Mouse (Mus musculus): ENCODE data around the gene Ssh2. TPM values are rescaled to one million over a fixed set of nuclear protein-coding genes. Genes with fewer than 3 reads are reported as not detected.

Gene Ssh2
- polyA plus RNA-seq, 1 experiment from 2014 or later, result 10.2 TPM

- Histone ChIP-seq H3K4me2 (replicated peaks; ENCODE audit: low read depth, low read length) (no peak overlapping the region), H3K27me3 (ENCODE audit: control insufficient read depth, insufficient read depth, low read length) (no peaks in the 10 kb centered on the region), H3K9ac (ENCODE audit: low read depth, low read length) (no peak overlapping the region), H3K4me3 (ENCODE audit: low read length) (no peak overlapping the region), H3K9me3 (ENCODE audit: control insufficient read depth, low read length) (no peaks in the 10 kb centered on the region), H3K27ac (ENCODE audit: low read depth, low read length) (no peak overlapping the region), H3K4me1 (ENCODE audit: control insufficient read depth, insufficient read depth, low read length) (no peaks in the 10 kb centered on the region), H3K36me3 (ENCODE audit: control insufficient read depth, insufficient read depth, low read length) (no peaks in the 10 kb centered on the region)
- no peak for ATAC-seq (ENCODE audit: low FRiP score, low TSS enrichment)
- 89% methylated on average over 3 of the region's 3 CpGs for WGBS
Measured at GRCm38 (mm10) chr11:77307205-77307604, 91.1 kb downstream of the Ssh2 start.

- H3K36me3 ChIP-seq (ENCODE audit: control insufficient read depth, insufficient read depth, low read length), result no peaks in the 10 kb centered on the region
- no peaks in the 10 kb centered on the region for H3K4me1 ChIP-seq (ENCODE audit: control insufficient read depth, insufficient read depth, low read length)
- H3K27ac ChIP-seq (ENCODE audit: low read depth, low read length), result no peak overlapping the region
- no peaks in the 10 kb centered on the region for H3K9me3 ChIP-seq (ENCODE audit: control insufficient read depth, low read length)
- 0% methylated on average over 1 of the region's 1 CpGs for WGBS
- no peak overlapping the region for H3K4me3 ChIP-seq (ENCODE audit: low read length)
- no peak overlapping the region for H3K9ac ChIP-seq (ENCODE audit: low read depth, low read length)
- no peaks in the 10 kb centered on the region for H3K27me3 ChIP-seq (ENCODE audit: control insufficient read depth, insufficient read depth, low read length)
- no peak for ATAC-seq (ENCODE audit: low FRiP score, low TSS enrichment)
- no peak overlapping the region for H3K4me2 ChIP-seq (replicated peaks; ENCODE audit: low read depth, low read length)
Measured at GRCm38 (mm10) chr11:77308533-77308932, 92.4 kb downstream of the Ssh2 start.

- WGBS, result 52% methylated on average over 3 of the region's 3 CpGs
- no peaks in the 10 kb centered on the region for H3K9me3 ChIP-seq (ENCODE audit: control insufficient read depth, low read length)
Measured at GRCm38 (mm10) chr11:77317721-77318477, 101.8 kb downstream of the Ssh2 start.

GRCm38 (mm10) chr11:77318478-77319118, 102.5 kb downstream of the Ssh2 start:
- H3K4me2 ChIP-seq (replicated peaks; ENCODE audit: low read depth, low read length), result no peak overlapping the region
- H3K4me3 ChIP-seq (ENCODE audit: low read length), result no peak overlapping the region
- no peak for ATAC-seq (ENCODE audit: low FRiP score, low TSS enrichment)
- H3K27ac ChIP-seq (ENCODE audit: low read depth, low read length), result no peak overlapping the region
- no peak overlapping the region for H3K9ac ChIP-seq (ENCODE audit: low read depth, low read length)
- H3K36me3 ChIP-seq (ENCODE audit: control insufficient read depth, insufficient read depth, low read length), result no peaks in the 10 kb centered on the region
- H3K4me1 ChIP-seq (ENCODE audit: control insufficient read depth, insufficient read depth, low read length), result no peaks in the 10 kb centered on the region
- no peaks in the 10 kb centered on the region for H3K27me3 ChIP-seq (ENCODE audit: control insufficient read depth, insufficient read depth, low read length)
- no peaks in the 10 kb centered on the region for H3K9me3 ChIP-seq (ENCODE audit: control insufficient read depth, low read length)

More at GRCm38 (mm10) chr11:77317721-77318477, 101.8 kb downstream of the Ssh2 start:
- Histone ChIP-seq H3K4me3 (ENCODE audit: low read length) (no peak overlapping the region), H3K27me3 (ENCODE audit: control insufficient read depth, insufficient read depth, low read length) (no peaks in the 10 kb centered on the region), H3K36me3 (ENCODE audit: control insufficient read depth, insufficient read depth, low read length) (no peaks in the 10 kb centered on the region), H3K4me1 (ENCODE audit: control insufficient read depth, insufficient read depth, low read length) (no peaks in the 10 kb centered on the region), H3K27ac (ENCODE audit: low read depth, low read length) (no peak overlapping the region), H3K4me2 (replicated peaks; ENCODE audit: low read depth, low read length) (no peak overlapping the region), H3K9ac (ENCODE audit: low read depth, low read length) (no peak overlapping the region)
- ATAC-seq (ENCODE audit: low FRiP score, low TSS enrichment), result no peak

- H3K4me2 ChIP-seq (replicated peaks; ENCODE audit: low read depth, low read length), result no peak overlapping the region
- no peaks in the 10 kb centered on the region for H3K27me3 ChIP-seq (ENCODE audit: control insufficient read depth, insufficient read depth, low read length)
- WGBS, result 16% methylated on average over 1 of the region's 1 CpGs
- no peak for ATAC-seq (ENCODE audit: low FRiP score, low TSS enrichment)
- H3K4me3 ChIP-seq (ENCODE audit: low read length), result no peak overlapping the region
- no peaks in the 10 kb centered on the region for H3K36me3 ChIP-seq (ENCODE audit: control insufficient read depth, insufficient read depth, low read length)
- H3K27ac ChIP-seq (ENCODE audit: low read depth, low read length), result no peak overlapping the region
- no peaks in the 10 kb centered on the region for H3K4me1 ChIP-seq (ENCODE audit: control insufficient read depth, insufficient read depth, low read length)
- H3K9ac ChIP-seq (ENCODE audit: low read depth, low read length), result no peak overlapping the region
- H3K9me3 ChIP-seq (ENCODE audit: control insufficient read depth, low read length), result no peaks in the 10 kb centered on the region
Measured at GRCm38 (mm10) chr11:77321214-77321613, 105.1 kb downstream of the Ssh2 start.

GRCm38 (mm10) chr11:77330529-77330928, 114.4 kb downstream of the Ssh2 start:
- no peak overlapping the region for H3K4me3 ChIP-seq (ENCODE audit: low read length)
- no peaks in the 10 kb centered on the region for H3K4me1 ChIP-seq (ENCODE audit: control insufficient read depth, insufficient read depth, low read length)
- H3K27ac ChIP-seq (ENCODE audit: low read depth, low read length), result no peak overlapping the region
- 82% methylated on average over 2 of the region's 2 CpGs for WGBS
- no peak overlapping the region for H3K4me2 ChIP-seq (replicated peaks; ENCODE audit: low read depth, low read length)
- no peaks in the 10 kb centered on the region; the same call in 1 of the 2 replicates for H3K36me3 ChIP-seq (ENCODE audit: control insufficient read depth, insufficient read depth, low read length)
- H3K9me3 ChIP-seq (ENCODE audit: control insufficient read depth, low read length), result no peaks in the 10 kb centered on the region
- no peaks in the 10 kb centered on the region for H3K27me3 ChIP-seq (ENCODE audit: control insufficient read depth, insufficient read depth, low read length)
- ATAC-seq (ENCODE audit: low FRiP score, low TSS enrichment), result no peak
- H3K9ac ChIP-seq (ENCODE audit: low read depth, low read length), result no peak overlapping the region

- no peaks in the 10 kb centered on the region for H3K9me3 ChIP-seq (ENCODE audit: control insufficient read depth, low read length)
- no peak for ATAC-seq (ENCODE audit: low FRiP score, low TSS enrichment)
- no peak overlapping the region for H3K4me2 ChIP-seq (replicated peaks; ENCODE audit: low read depth, low read length)
- H3K27ac ChIP-seq (ENCODE audit: low read depth, low read length), result no peak overlapping the region
- WGBS, result 72% methylated on average over 4 of the region's 4 CpGs
- H3K36me3 ChIP-seq (ENCODE audit: control insufficient read depth, insufficient read depth, low read length), result no peaks in the 10 kb centered on the region
- H3K27me3 ChIP-seq (ENCODE audit: control insufficient read depth, insufficient read depth, low read length), result no peaks in the 10 kb centered on the region
- no peak overlapping the region for H3K9ac ChIP-seq (ENCODE audit: low read depth, low read length)
- H3K4me3 ChIP-seq (ENCODE audit: low read length), result no peak overlapping the region
- 0 out of 2 replicates have a peak, but pooled peaks cover 3% of the 10 kb centered on the region for H3K4me1 ChIP-seq (ENCODE audit: control insufficient read depth, insufficient read depth, low read length)
Measured at GRCm38 (mm10) chr11:77347273-77347672, 131.2 kb downstream of the Ssh2 start.

- no peaks in the 10 kb centered on the region for H3K27me3 ChIP-seq (ENCODE audit: control insufficient read depth, insufficient read depth, low read length)
- no peaks in the 10 kb centered on the region for H3K36me3 ChIP-seq (ENCODE audit: control insufficient read depth, insufficient read depth, low read length)
- H3K4me3 ChIP-seq (ENCODE audit: low read length), result peak overlapping the region; percentile 66
- H3K27ac ChIP-seq (ENCODE audit: low read depth, low read length), result 0 out of 2 replicates have a peak overlapping the region, but pooled peaks have one; percentile 32
- 0 out of 2 replicates have a peak, but pooled peaks cover 3% of the 10 kb centered on the region for H3K4me1 ChIP-seq (ENCODE audit: control insufficient read depth, insufficient read depth, low read length)
- no peaks in the 10 kb centered on the region for H3K9me3 ChIP-seq (ENCODE audit: control insufficient read depth, low read length)
- peak overlapping the region; percentile 61 for H3K9ac ChIP-seq (ENCODE audit: low read depth, low read length)
- H3K4me2 ChIP-seq (replicated peaks; ENCODE audit: low read depth, low read length), result peak overlapping the region; percentile 81
- WGBS, result under 1% methylated on average over 53 of the region's 54 CpGs
- ATAC-seq (ENCODE audit: low FRiP score, low TSS enrichment), result peak; percentile 100
Measured at GRCm38 (mm10) chr11:77348142-77348741, 132.2 kb downstream of the Ssh2 start.

- no peaks in the 10 kb centered on the region for H3K9me3 ChIP-seq (ENCODE audit: control insufficient read depth, low read length)
- 22% methylated on average over 6 of the region's 6 CpGs for WGBS
- 0 out of 2 replicates have a peak, but pooled peaks cover 3% of the 10 kb centered on the region for H3K4me1 ChIP-seq (ENCODE audit: control insufficient read depth, insufficient read depth, low read length)
- H3K4me2 ChIP-seq (replicated peaks; ENCODE audit: low read depth, low read length), result peak overlapping the region; percentile 81
- H3K4me3 ChIP-seq (ENCODE audit: low read length), result peak overlapping the region; percentile 66
- H3K27ac ChIP-seq (ENCODE audit: low read depth, low read length), result no peak overlapping the region
- H3K27me3 ChIP-seq (ENCODE audit: control insufficient read depth, insufficient read depth, low read length), result no peaks in the 10 kb centered on the region
- no peaks in the 10 kb centered on the region for H3K36me3 ChIP-seq (ENCODE audit: control insufficient read depth, insufficient read depth, low read length)
- H3K9ac ChIP-seq (ENCODE audit: low read depth, low read length), result peak overlapping the region; percentile 61; the same call in 1 of the 2 replicates
- no peak for ATAC-seq (ENCODE audit: low FRiP score, low TSS enrichment)
Measured at GRCm38 (mm10) chr11:77348985-77349384, 132.9 kb downstream of the Ssh2 start.

All from kidney, embryonic 14.5 days (tissue).